Mouse (Mus musculus): Measurements from ENCODE around the gene Ly6g6f. TPM values are rescaled to one million over a fixed set of nuclear protein-coding genes. Genes with fewer than 3 reads are reported as not detected.

The Ly6g6f gene
- polyA plus RNA-seq, 1 experiment from 2014 or later, result 0.12 TPM

- no peak for DNase-seq (ENCODE audit: low spot score)
Observed at GRCm38 (mm10) chr17:35080248-35080647, 5.2 kb downstream of the Ly6g6f start.

- no peak for DNase-seq (ENCODE audit: low spot score)
Observed at GRCm38 (mm10) chr17:35079778-35080177, 5.6 kb downstream of the Ly6g6f start.

GRCm38 (mm10) chr17:35077786-35078233 is 7.6 kb downstream of the Ly6g6f start, which contains the start of gene Ly6g6d:
Ly6g6d (minus strand) TSS chr17:35078065.
- no peak for DNase-seq (ENCODE audit: low spot score)

- no peak for DNase-seq (ENCODE audit: low spot score)
Observed at GRCm38 (mm10) chr17:35077285-35077684, 8.1 kb downstream of the Ly6g6f start.

GRCm38 (mm10) chr17:35076507-35077176 is 8.8 kb downstream of the Ly6g6f start, which contains the start of gene Ly6g6e:
Ly6g6e (plus strand) TSS chr17:35076902.
- DNase-seq (ENCODE audit: low spot score), result no peak

- DNase-seq (ENCODE audit: low spot score), result peak; percentile 46
Observed at GRCm38 (mm10) chr17:35074097-35074496, 11.3 kb downstream of the Ly6g6f start.

- no peak for DNase-seq (ENCODE audit: low spot score)
Observed at GRCm38 (mm10) chr17:35071454-35071853, 14.0 kb downstream of the Ly6g6f start.

- peak; percentile 82 for DNase-seq (ENCODE audit: low spot score)
Observed at GRCm38 (mm10) chr17:35070556-35071229, 14.7 kb downstream of the Ly6g6f start.

GRCm38 (mm10) chr17:35068213-35068914 is 17.0 kb downstream of the Ly6g6f start:
- no peak for DNase-seq (ENCODE audit: low spot score)

GRCm38 (mm10) chr17:35066084-35066483 is 19.3 kb downstream of the Ly6g6f start, which contains the start of gene Mpig6b:
Mpig6b (minus strand) TSS chr17:35066184.
- no peak for DNase-seq (ENCODE audit: low spot score)

- no peak for DNase-seq (ENCODE audit: low spot score)
Observed at GRCm38 (mm10) chr17:35064951-35065947, 20.2 kb downstream of the Ly6g6f start, which contains the start of gene Ly6g6c. Ly6g6c (plus strand) TSS chr17:35065388.

- no peak for DNase-seq (ENCODE audit: low spot score)
Observed at GRCm38 (mm10) chr17:35064378-35064877, 21.0 kb downstream of the Ly6g6f start.

GRCm38 (mm10) chr17:35063466-35063865 is 21.9 kb downstream of the Ly6g6f start:
- DNase-seq (ENCODE audit: low spot score), result no peak

GRCm38 (mm10) chr17:35061299-35061698 is 24.1 kb downstream of the Ly6g6f start:
- no peak for DNase-seq (ENCODE audit: low spot score)

- no peak for DNase-seq (ENCODE audit: low spot score)
Observed at GRCm38 (mm10) chr17:35060737-35061297, 24.6 kb downstream of the Ly6g6f start.

- no peak for DNase-seq (ENCODE audit: low spot score)
Observed at GRCm38 (mm10) chr17:35060071-35060470, 25.3 kb downstream of the Ly6g6f start.

- DNase-seq (ENCODE audit: low spot score), result peak; percentile 87
Observed at GRCm38 (mm10) chr17:35058911-35059892, 26.2 kb downstream of the Ly6g6f start, which contains the start of gene Ddah2. Ddah2 (plus strand) TSS chr17:35059035.

GRCm38 (mm10) chr17:35058316-35058715 is 27.1 kb downstream of the Ly6g6f start:
- DNase-seq (ENCODE audit: low spot score), result no peak

GRCm38 (mm10) chr17:35057090-35057489 is 28.3 kb downstream of the Ly6g6f start:
- DNase-seq (ENCODE audit: low spot score), result no peak

All from thymus, postnatal 0 days (tissue).